ENCODE assay signal across 10 mouse cellular contexts in the genomic region with DNA sequence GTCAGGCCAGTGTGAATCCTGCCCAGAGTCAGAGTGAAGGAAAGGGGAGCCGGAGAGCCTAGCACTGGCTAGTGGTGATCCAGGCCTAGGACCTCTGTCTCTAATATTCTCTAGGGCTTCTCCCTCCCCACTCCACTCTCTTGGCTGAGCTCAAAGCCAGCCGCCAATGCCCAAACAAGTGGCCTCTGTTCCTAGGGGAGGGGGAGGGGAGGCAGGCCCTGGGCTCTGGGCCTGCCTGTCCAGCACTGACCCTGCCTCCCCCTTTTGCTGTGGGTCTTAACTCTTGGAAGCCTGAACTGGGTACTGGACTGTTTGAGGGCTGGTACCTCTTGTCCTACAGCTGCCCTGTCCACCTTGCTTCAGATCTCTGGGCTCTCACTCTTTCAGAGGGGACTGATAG. TPM values are rescaled to one million over a fixed set of nuclear protein-coding genes. Genes with fewer than 3 reads are reported as not detected.
DNase-seq lines count a peak whose midpoint lies in the region; ATAC-seq lines count a peak whose summit lies in the region.
"Had no signal": no experiment of that assay in that cellular context is flagged by ENCODE, and none has a peak within 500 bp of the region (broad histone marks: within the 10 kb centered on the region; RNA-seq: fewer than 3 reads in every experiment).

No protein-coding gene starts in this region.

- peaks cover 57% of the 10 kb centered on the region for H3K4me1 ChIP-seq in hindbrain, embryonic 10.5 days (replicated peaks)
- H3K4me1 ChIP-seq in hindbrain, embryonic 12.5 days, result peaks cover 10% of the 10 kb centered on the region
- H3K4me1 ChIP-seq in embryonic facial prominence, embryonic 13.5 days, result peaks cover 29% of the 10 kb centered on the region

- intact Hi-C loops in left cerebral cortex, postnatal 10 days (cut with DNase I), result no loop called here

- no peak overlapping the region for H3K4me3 ChIP-seq in hindbrain, embryonic 10.5 days
- H3K4me3 ChIP-seq in hindbrain, embryonic 12.5 days, result no peak overlapping the region
- no peak overlapping the region for H3K4me3 ChIP-seq in embryonic facial prominence, embryonic 13.5 days
- H3K4me3 ChIP-seq: embryonic facial prominence, embryonic 15.5 days; lung, embryonic 15.5 days had no signal

- WGBS in hindbrain, embryonic 10.5 days, result 30% methylated on average over 2 of the region's 2 CpGs
- WGBS in hindbrain, embryonic 12.5 days, result 27% methylated on average over 2 of the region's 2 CpGs
- WGBS in embryonic facial prominence, embryonic 13.5 days, result 22% methylated on average over 2 of the region's 2 CpGs

- H3K9ac ChIP-seq in hindbrain, embryonic 12.5 days, result no peak overlapping the region
- no peak overlapping the region for H3K9ac ChIP-seq in embryonic facial prominence, embryonic 13.5 days
- H3K9ac ChIP-seq: embryonic facial prominence, embryonic 15.5 days; lung, embryonic 15.5 days had no signal

- no peak for ATAC-seq in hindbrain, embryonic 12.5 days (ENCODE audit: low FRiP score)
- ATAC-seq in embryonic facial prominence, embryonic 13.5 days (ENCODE audit: insufficient number of reproducible peaks, insufficient read depth, low FRiP score, low TSS enrichment, low read depth), result no peak

- peak; percentile 36 for DNase-seq in hindbrain, embryonic 10.5 days (ENCODE audit: low spot score)
- peak; percentile 52 to 76 for DNase-seq in left cerebral cortex, postnatal 10 days (ENCODE audit: extremely low spot score in 1 of 2, low spot score in 2 of 2)
- DNase-seq in retina, embryonic 14.5 days (ENCODE audit: low spot score), result peak; percentile 39
- DNase-seq in lung, postnatal 14 days, result no peak
- no peak for DNase-seq in thymus, postnatal 14 days
- DNase-seq in T-cell, adult 2 months (ENCODE audit: low spot score), result no peak

- H3K4me2 ChIP-seq in hindbrain, embryonic 12.5 days (replicated peaks), result no peak overlapping the region
- H3K4me2 ChIP-seq in embryonic facial prominence, embryonic 13.5 days, result 0 out of 2 replicates have a peak overlapping the region, but pooled peaks have one; percentile 16
- H3K4me2 ChIP-seq: embryonic facial prominence, embryonic 15.5 days had no signal

- no peaks in the 10 kb centered on the region for H3K9me3 ChIP-seq in hindbrain, embryonic 10.5 days
- H3K9me3 ChIP-seq in hindbrain, embryonic 12.5 days (replicated peaks), result no peaks in the 10 kb centered on the region
- H3K9me3 ChIP-seq in embryonic facial prominence, embryonic 13.5 days, result no peaks in the 10 kb centered on the region
- H3K9me3 ChIP-seq: embryonic facial prominence, embryonic 15.5 days; lung, embryonic 15.5 days had no signal

- peaks cover 47% of the 10 kb centered on the region for H3K27me3 ChIP-seq in hindbrain, embryonic 10.5 days (ENCODE audit: insufficient read depth, poor library complexity, severe bottlenecking)
- H3K27me3 ChIP-seq in hindbrain, embryonic 12.5 days, result peaks cover 22% of the 10 kb centered on the region
- peaks cover 5% of the 10 kb centered on the region for H3K27me3 ChIP-seq in embryonic facial prominence, embryonic 13.5 days
- H3K27me3 ChIP-seq: embryonic facial prominence, embryonic 15.5 days had no signal

- no peaks in the 10 kb centered on the region for H3K36me3 ChIP-seq in hindbrain, embryonic 10.5 days
- H3K36me3 ChIP-seq in hindbrain, embryonic 12.5 days, result no peaks in the 10 kb centered on the region
- no peaks in the 10 kb centered on the region for H3K36me3 ChIP-seq in embryonic facial prominence, embryonic 13.5 days

- 0 out of 2 replicates have a peak overlapping the region, but pooled peaks have one; percentile 41 for H3K27ac ChIP-seq in hindbrain, embryonic 10.5 days
- H3K27ac ChIP-seq in hindbrain, embryonic 12.5 days, result no peak overlapping the region
- H3K27ac ChIP-seq in embryonic facial prominence, embryonic 13.5 days, result no peak overlapping the region
- H3K27ac ChIP-seq: embryonic facial prominence, embryonic 15.5 days; lung, embryonic 15.5 days had no signal

RNA-seq across cellular contexts. Expression of gene Arap1, which starts 2.0 kb away (rescaled TPM):
- polyA plus RNA-seq in hindbrain, embryonic 10.5 days (2016; fragmentation: Nextera tagmentation; extraction: Ambion mirVana), result 14.7 and 19.2 TPM in 2 replicates
- 17.2 and 26.9 TPM in 2 replicates for polyA plus RNA-seq in hindbrain, embryonic 12.5 days (2016; fragmentation: Nextera tagmentation; extraction: Ambion mirVana)
- polyA plus RNA-seq in embryonic facial prominence, embryonic 13.5 days (2015; fragmentation: Nextera tagmentation; extraction: Ambion mirVana), result 41.4 and 46.5 TPM in 2 replicates
- 10 to 100 TPM; 16.1 to 17.8 TPM for total RNA-seq in left cerebral cortex, postnatal 10 days (2021)

RNA-seq across cellular contexts. Expression of gene Stard10, which starts 33.0 kb away (rescaled TPM):
- 9.8 and 10.4 TPM in 2 replicates for polyA plus RNA-seq in hindbrain, embryonic 10.5 days (2016; fragmentation: Nextera tagmentation; extraction: Ambion mirVana)
- polyA plus RNA-seq in hindbrain, embryonic 12.5 days (2016; fragmentation: Nextera tagmentation; extraction: Ambion mirVana), result 10.6 and 11.5 TPM in 2 replicates
- 22.7 and 26.3 TPM in 2 replicates for polyA plus RNA-seq in embryonic facial prominence, embryonic 13.5 days (2015; fragmentation: Nextera tagmentation; extraction: Ambion mirVana)
- 10 to 100 TPM; 16.2 to 18.7 TPM for total RNA-seq in left cerebral cortex, postnatal 10 days (2021)

RNA-seq across cellular contexts. Expression of gene Atg16l2, which starts 47.8 kb away (rescaled TPM):
- polyA plus RNA-seq in hindbrain, embryonic 10.5 days (2016; fragmentation: Nextera tagmentation; extraction: Ambion mirVana), result 13.8 and 20.1 TPM in 2 replicates
- polyA plus RNA-seq in hindbrain, embryonic 12.5 days (2016; fragmentation: Nextera tagmentation; extraction: Ambion mirVana), result 14.7 and 18.3 TPM in 2 replicates
- polyA plus RNA-seq in embryonic facial prominence, embryonic 13.5 days (2015; fragmentation: Nextera tagmentation; extraction: Ambion mirVana), result 15.7 and 17.9 TPM in 2 replicates
- 10 to 100 TPM; 52.1 to 52.4 TPM for total RNA-seq in left cerebral cortex, postnatal 10 days (2021)

Comparison
In these comparisons a context has a peak if more than half of its experiments do, and no peak if none do; other contexts are left out.
1. DNase-seq: peak in hindbrain, embryonic 10.5 days (single experiment), left cerebral cortex, postnatal 10 days (2 of 2) and retina, embryonic 14.5 days (single experiment); none in lung, postnatal 14 days (single experiment), thymus, postnatal 14 days (single experiment) and T-cell, adult 2 months (single experiment).